Mouse (Mus musculus): Measurements from ENCODE around the gene Maml3. TPM values are rescaled to one million over a fixed set of nuclear protein-coding genes. Genes with fewer than 3 reads are reported as not detected.

Maml3 gene
- polyA plus RNA-seq, 1 experiment from 2014 or later: 8.2 TPM

GRCm38 (mm10) chr3:52061472-52062388 lies 43.1 kb downstream of the Maml3 start:
- Histone ChIP-seq H3K4me1 (replicated peaks) (peaks cover 29% of the 10 kb centered on the region), H3K27ac (peak overlapping the region; percentile 80), H3K36me3 (no peaks in the 10 kb centered on the region), H3K4me2 (peak overlapping the region; percentile 19; the same call in 1 of the 2 replicates), H3K4me3 (no peak overlapping the region), H3K9me3 (no peaks in the 10 kb centered on the region), H3K9ac (0 out of 2 replicates have a peak overlapping the region, but pooled peaks have one; percentile 55), H3K27me3 (no peaks in the 10 kb centered on the region)
- ATAC-seq (ENCODE audit: low FRiP score): peak; percentile 71
- WGBS: 42% methylated on average over 8 of the region's 8 CpGs

DNA sequence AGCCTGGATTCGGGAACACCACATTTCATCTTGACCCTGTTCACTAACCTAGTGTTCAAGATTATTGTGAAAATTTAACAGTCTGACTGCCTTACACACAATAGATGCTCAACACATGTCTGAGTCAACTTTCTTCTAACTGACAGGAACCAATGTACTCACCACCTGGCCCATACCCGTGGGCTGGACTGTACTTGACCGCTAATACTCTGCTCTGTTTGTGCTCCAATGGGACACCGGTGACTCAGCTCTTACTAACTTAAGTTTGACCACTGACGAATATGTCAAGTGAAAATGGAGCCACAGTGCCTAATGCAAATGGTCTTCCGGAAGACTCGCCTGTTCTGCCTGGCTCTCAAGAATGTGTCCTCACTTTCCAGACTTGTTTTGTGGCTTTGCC lies 44.0 kb downstream of the Maml3 start:
- H3K4me2 ChIP-seq: no peak overlapping the region
- H3K9me3 ChIP-seq: no peaks in the 10 kb centered on the region
- H3K9ac ChIP-seq: no peak overlapping the region
- no peaks in the 10 kb centered on the region for H3K27me3 ChIP-seq
- peaks cover 24% of the 10 kb centered on the region for H3K4me1 ChIP-seq (replicated peaks)
- peak overlapping the region; percentile 80; the same call in 1 of the 2 replicates for H3K27ac ChIP-seq
- H3K36me3 ChIP-seq: no peaks in the 10 kb centered on the region
- no peak overlapping the region for H3K4me3 ChIP-seq
- ATAC-seq (ENCODE audit: low FRiP score): no peak
- 93% methylated on average over 7 of the region's 7 CpGs for WGBS

DNA sequence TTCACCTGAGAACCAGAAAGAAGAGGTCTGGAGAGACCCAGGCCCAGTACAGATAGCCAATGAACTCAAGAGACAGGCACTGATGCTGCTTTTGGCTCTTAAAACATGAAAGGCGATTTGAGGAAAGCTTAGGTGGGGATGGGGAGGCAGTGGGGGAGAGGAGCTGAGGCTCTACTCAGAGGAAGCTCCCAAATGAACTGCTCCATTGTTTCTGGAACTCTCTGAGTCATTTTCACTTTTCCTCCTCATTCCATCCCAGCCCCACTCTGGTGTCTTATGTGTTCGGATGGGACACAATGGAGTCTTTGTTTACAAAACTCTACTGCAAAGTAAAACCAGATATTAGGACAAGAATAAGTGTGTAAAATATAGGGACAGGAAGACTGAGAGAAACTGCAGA lies 53.1 kb downstream of the Maml3 start:
- H3K27me3 ChIP-seq: no peaks in the 10 kb centered on the region
- no peak overlapping the region for H3K4me2 ChIP-seq
- H3K9me3 ChIP-seq: 0 out of 2 replicates have a peak, but pooled peaks cover 6% of the 10 kb centered on the region
- H3K4me1 ChIP-seq (replicated peaks): peaks cover 16% of the 10 kb centered on the region
- H3K9ac ChIP-seq: no peak overlapping the region
- ATAC-seq (ENCODE audit: low FRiP score): no peak
- H3K27ac ChIP-seq: no peak overlapping the region
- peaks cover 7% of the 10 kb centered on the region; the same call in 1 of the 2 replicates for H3K36me3 ChIP-seq
- H3K4me3 ChIP-seq: no peak overlapping the region
- WGBS: 76% methylated on average over 2 of the region's 2 CpGs

DNA sequence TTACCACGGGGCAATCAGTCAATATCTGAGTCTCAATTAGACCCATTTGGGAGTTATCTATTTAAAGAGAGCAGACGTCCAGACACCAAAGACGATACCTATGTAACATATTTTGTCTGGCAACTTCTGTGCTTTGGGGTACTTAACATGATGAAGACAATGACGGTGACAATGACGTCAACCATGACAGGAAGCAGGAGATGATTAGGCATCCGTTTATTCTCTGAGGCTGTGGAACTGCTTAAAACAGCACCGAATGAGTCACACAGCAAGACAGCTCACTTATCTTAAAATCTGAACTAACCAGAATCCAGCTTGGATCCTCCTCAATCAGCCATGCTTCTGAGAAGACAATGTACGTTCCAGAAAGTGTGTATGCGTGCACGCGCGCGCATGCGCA lies 56.8 kb downstream of the Maml3 start:
- peaks cover 53% of the 10 kb centered on the region for H3K4me1 ChIP-seq (replicated peaks)
- H3K9ac ChIP-seq: no peak overlapping the region
- no peak overlapping the region for H3K4me3 ChIP-seq
- H3K27ac ChIP-seq: no peak overlapping the region
- 84% methylated on average over 14 of the region's 14 CpGs for WGBS
- H3K27me3 ChIP-seq: no peaks in the 10 kb centered on the region
- no peak overlapping the region for H3K4me2 ChIP-seq
- ATAC-seq (ENCODE audit: low FRiP score): no peak
- H3K36me3 ChIP-seq: peaks cover 7% of the 10 kb centered on the region; the same call in 1 of the 2 replicates
- H3K9me3 ChIP-seq: 0 out of 2 replicates have a peak, but pooled peaks cover 6% of the 10 kb centered on the region

DNA sequence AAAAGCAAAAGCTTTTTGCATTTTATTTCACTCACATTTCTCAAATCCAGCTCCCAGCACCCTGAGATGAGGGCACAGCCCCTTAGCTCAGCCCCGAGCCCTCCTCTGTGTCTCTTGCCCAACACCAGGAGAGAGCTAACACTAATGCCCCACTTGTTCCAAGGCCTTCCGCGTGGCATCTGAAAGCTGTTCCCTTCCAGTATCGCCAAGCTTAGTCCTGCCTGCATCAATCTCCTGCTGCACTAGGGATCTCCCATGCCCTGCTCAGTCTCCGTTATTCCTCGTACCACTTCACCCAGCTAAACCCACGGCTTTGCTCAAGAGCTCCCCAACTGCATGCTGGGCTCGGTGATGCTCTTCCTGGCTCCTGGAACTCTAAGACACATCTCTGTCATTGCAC lies 57.3 kb downstream of the Maml3 start:
- peaks cover 54% of the 10 kb centered on the region for H3K4me1 ChIP-seq (replicated peaks)
- ATAC-seq (ENCODE audit: low FRiP score): no peak
- peak overlapping the region; percentile 93 for H3K27ac ChIP-seq
- peaks cover 7% of the 10 kb centered on the region; the same call in 1 of the 2 replicates for H3K36me3 ChIP-seq
- H3K27me3 ChIP-seq: no peaks in the 10 kb centered on the region
- peak overlapping the region; percentile 60 for H3K4me2 ChIP-seq
- peak overlapping the region; percentile 32; the same call in 1 of the 2 replicates for H3K4me3 ChIP-seq
- WGBS: 77% methylated on average over 8 of the region's 8 CpGs
- 0 out of 2 replicates have a peak, but pooled peaks cover 6% of the 10 kb centered on the region for H3K9me3 ChIP-seq
- H3K9ac ChIP-seq: peak overlapping the region; percentile 64

- Histone ChIP-seq H3K36me3 (peaks cover 7% of the 10 kb centered on the region; the same call in 1 of the 2 replicates), H3K4me2 (peak overlapping the region; percentile 60), H3K27me3 (no peaks in the 10 kb centered on the region), H3K9me3 (0 out of 2 replicates have a peak, but pooled peaks cover 6% of the 10 kb centered on the region), H3K4me3 (peak overlapping the region; percentile 32), H3K4me1 (replicated peaks) (peaks cover 54% of the 10 kb centered on the region), H3K27ac (peak overlapping the region; percentile 93), H3K9ac (peak overlapping the region; percentile 64)
- WGBS: under 1% methylated on average over 13 of the region's 13 CpGs
- peak; percentile 77 for ATAC-seq (ENCODE audit: low FRiP score)
Observed at GRCm38 (mm10) chr3:52046895-52047372, 57.9 kb downstream of the Maml3 start.

DNA sequence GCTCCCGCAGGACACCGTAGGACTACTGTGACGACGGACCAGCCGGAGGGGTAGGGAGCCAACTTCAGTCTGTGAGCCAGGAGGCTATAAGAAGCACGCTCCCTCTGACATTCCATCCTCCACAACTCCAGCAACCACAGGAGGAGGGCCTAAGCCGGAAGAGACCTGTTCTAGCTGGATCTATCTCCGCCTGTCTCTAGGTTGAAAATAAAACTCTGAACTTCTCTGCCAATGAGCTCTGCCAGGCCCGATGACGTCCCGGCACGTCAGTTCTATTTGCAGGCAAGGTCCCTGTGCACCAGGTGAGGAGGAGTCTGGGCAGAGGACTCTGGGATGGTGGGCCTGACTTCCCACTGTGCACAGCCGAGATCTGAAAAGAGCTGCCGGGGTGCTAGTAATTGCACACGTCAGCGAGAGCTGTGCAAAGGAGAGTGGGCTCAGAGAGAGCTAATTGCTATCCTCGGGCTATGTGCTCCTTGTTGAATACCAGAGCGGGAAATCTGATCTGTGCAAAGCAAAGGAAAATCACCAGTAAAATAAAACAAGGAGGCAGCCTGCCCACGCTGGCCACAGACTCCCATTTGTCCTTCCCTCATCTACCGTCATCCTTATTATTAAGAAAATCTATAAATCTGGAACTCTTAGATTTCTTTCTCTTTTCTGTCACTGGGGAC lies 58.7 kb downstream of the Maml3 start:
- 3% methylated on average over 20 of the region's 20 CpGs for WGBS
- peak overlapping the region; percentile 60 for H3K4me2 ChIP-seq
- H3K4me3 ChIP-seq: peak overlapping the region; percentile 32
- no peaks in the 10 kb centered on the region for H3K9me3 ChIP-seq
- H3K4me1 ChIP-seq (replicated peaks): peaks cover 54% of the 10 kb centered on the region
- H3K36me3 ChIP-seq: peaks cover under 1% of the 10 kb centered on the region; the same call in 1 of the 2 replicates
- H3K27ac ChIP-seq: peak overlapping the region; percentile 93
- no peaks in the 10 kb centered on the region for H3K27me3 ChIP-seq
- ATAC-seq (ENCODE audit: low FRiP score): peak; percentile 84
- peak overlapping the region; percentile 64 for H3K9ac ChIP-seq

DNA sequence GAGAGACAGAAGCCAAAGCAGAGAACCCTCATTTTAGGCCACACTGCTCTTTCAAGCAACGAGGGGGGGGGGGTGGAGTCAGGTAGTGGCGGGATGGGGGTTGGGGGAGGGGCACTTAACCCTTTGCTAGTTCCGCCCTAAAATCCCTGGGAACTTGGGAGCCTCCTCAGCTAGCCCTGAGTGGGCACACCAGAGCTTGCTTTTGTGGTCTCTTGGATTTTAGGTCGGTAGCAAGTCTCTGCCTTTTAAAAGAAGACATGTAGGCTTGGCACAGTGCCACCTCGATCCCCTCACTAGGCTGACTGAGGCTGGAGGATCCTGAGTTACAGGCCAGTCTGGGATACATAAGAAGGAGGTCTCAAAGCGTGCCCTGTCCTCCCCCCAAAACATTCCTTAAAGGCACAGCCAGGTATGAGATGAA lies 59.6 kb downstream of the Maml3 start:
- Histone ChIP-seq H3K9ac (peak overlapping the region; percentile 64; the same call in 1 of the 2 replicates), H3K27me3 (no peaks in the 10 kb centered on the region), H3K9me3 (no peaks in the 10 kb centered on the region), H3K27ac (peak overlapping the region; percentile 93), H3K4me1 (replicated peaks) (peaks cover 57% of the 10 kb centered on the region), H3K4me2 (peak overlapping the region; percentile 60), H3K36me3 (no peaks in the 10 kb centered on the region), H3K4me3 (peak overlapping the region; percentile 18; the same call in 1 of the 2 replicates)
- ATAC-seq (ENCODE audit: low FRiP score): no peak
- 12% methylated on average over 6 of the region's 6 CpGs for WGBS

- peak overlapping the region; percentile 60 for H3K4me2 ChIP-seq
- no peaks in the 10 kb centered on the region for H3K27me3 ChIP-seq
- no peaks in the 10 kb centered on the region for H3K9me3 ChIP-seq
- WGBS: 3% methylated on average over 14 of the region's 14 CpGs
- H3K9ac ChIP-seq: peak overlapping the region; percentile 64
- ATAC-seq (ENCODE audit: low FRiP score): peak; percentile 16; the same call in 1 of the 2 replicates
- peak overlapping the region; percentile 18; the same call in 1 of the 2 replicates for H3K4me3 ChIP-seq
- H3K36me3 ChIP-seq: no peaks in the 10 kb centered on the region
- peak overlapping the region; percentile 93 for H3K27ac ChIP-seq
- peaks cover 57% of the 10 kb centered on the region for H3K4me1 ChIP-seq (replicated peaks)
Observed at GRCm38 (mm10) chr3:52044651-52045050, 60.2 kb downstream of the Maml3 start.

- Histone ChIP-seq H3K4me3 (no peak overlapping the region), H3K9ac (no peak overlapping the region), H3K36me3 (no peaks in the 10 kb centered on the region), H3K9me3 (no peaks in the 10 kb centered on the region), H3K27me3 (no peaks in the 10 kb centered on the region), H3K4me1 (replicated peaks) (peaks cover 57% of the 10 kb centered on the region), H3K4me2 (peak overlapping the region; percentile 60; the same call in 1 of the 2 replicates), H3K27ac (peak overlapping the region; percentile 93)
- 60% methylated on average over 4 of the region's 4 CpGs for WGBS
- no peak for ATAC-seq (ENCODE audit: low FRiP score)
Observed at GRCm38 (mm10) chr3:52043847-52044246, 61.0 kb downstream of the Maml3 start.

- ATAC-seq (ENCODE audit: low FRiP score): no peak
- 89% methylated on average over 3 of the region's 3 CpGs for WGBS
- peaks cover 50% of the 10 kb centered on the region for H3K4me1 ChIP-seq (replicated peaks)
- H3K9ac ChIP-seq: no peak overlapping the region
- H3K27ac ChIP-seq: no peak overlapping the region
- no peaks in the 10 kb centered on the region for H3K27me3 ChIP-seq
- H3K4me2 ChIP-seq: no peak overlapping the region
- no peak overlapping the region for H3K4me3 ChIP-seq
- H3K9me3 ChIP-seq: no peaks in the 10 kb centered on the region
- no peaks in the 10 kb centered on the region for H3K36me3 ChIP-seq
Observed at GRCm38 (mm10) chr3:52042680-52043079, 62.2 kb downstream of the Maml3 start.

DNA sequence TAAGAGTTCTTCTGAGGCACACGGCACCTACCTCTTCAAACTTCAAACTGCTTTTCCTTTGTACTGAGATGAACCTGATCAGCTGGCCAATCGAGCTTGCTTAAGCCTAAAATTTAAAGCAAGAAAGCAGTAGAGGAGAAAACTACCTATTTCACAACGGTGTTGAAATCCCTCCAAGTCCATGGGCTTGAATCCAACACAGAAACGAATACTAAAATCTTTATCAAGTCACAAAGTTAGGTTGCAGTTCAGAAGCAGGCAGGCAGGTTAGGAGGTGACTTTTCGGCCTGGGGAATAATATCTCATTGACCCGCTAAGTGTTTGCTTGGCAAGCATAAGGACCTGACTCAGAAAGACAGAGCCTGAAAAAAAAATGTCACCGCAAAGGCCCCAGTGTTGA lies 64.9 kb downstream of the Maml3 start:
- Histone ChIP-seq H3K4me2 (no peak overlapping the region), H3K4me3 (no peak overlapping the region), H3K27me3 (no peaks in the 10 kb centered on the region), H3K4me1 (replicated peaks) (peaks cover 29% of the 10 kb centered on the region), H3K36me3 (no peaks in the 10 kb centered on the region), H3K27ac (no peak overlapping the region), H3K9me3 (no peaks in the 10 kb centered on the region), H3K9ac (no peak overlapping the region)
- no peak for ATAC-seq (ENCODE audit: low FRiP score)
- 93% methylated on average over 7 of the region's 7 CpGs for WGBS

Data from hindbrain, embryonic 13.5 days (tissue).